Mouse (Mus musculus) induced T-regulatory cell, adult 2 months (primary cell): Measurements from ENCODE around the gene Dennd5a.
A peak's percentile ranks its signal among the peaks of the same experiment; 100 is the strongest.
"Not testable (repeated sequence)": the region's sequence is repeated elsewhere in the genome, so short reads cannot be mapped to it uniquely, and the experiment has no call there.

Experiments used
- DNase-seq: peaks from one replicate; pipeline ENCODE4 v3.0.0-alpha.2; 2012; ENCODE audit warnings: low read depth

The Dennd5a gene

DNA sequence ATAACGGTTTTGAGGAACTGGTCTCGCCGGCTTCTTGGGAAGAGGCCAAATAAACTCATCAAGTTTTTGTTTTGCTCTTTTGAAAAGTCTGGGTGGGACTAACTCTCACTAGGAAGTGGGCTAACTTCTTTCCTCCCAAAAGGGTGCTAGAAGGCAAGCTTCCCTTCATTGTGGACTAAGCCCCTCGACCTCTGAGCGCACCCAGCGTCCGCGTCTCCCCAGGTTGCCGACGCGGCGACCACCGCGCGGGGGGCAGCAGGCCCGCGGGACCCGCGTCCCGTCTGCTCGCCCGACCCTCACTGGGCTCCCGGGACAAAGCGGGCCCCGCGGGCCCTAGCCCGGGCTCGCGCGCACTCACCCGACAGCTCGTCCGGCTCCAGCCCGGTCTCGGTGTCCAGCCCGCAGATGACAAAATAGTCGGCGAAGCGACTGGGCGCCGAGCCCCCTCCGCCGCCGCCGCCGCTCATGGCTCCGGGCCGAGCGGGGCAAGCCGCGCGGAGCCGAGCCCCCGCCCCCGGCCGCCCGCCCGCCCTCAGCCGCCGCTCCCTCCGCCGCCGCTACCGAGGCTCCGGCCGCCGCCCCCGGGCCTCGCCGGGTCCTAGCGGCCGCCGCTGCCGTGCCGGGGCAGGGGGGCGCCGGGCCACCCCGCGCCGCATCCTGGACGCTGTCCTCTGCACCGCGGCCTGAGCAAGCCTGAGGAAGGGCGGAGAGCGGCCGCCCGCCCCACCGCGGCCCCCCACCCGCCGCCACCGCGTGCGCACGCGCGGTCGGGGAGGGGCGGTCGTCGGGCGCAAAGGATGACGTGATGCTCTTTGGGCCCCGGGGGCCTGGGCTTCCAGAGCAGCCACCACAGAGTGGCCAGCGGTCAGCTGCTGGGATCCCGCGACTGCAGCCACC is at the start of gene Dennd5a:
TSS of gene Dennd5a (minus strand) at position 755 of the 897 bp plus-strand sequence.
- peak; percentile 81 for DNase-seq

DNA sequence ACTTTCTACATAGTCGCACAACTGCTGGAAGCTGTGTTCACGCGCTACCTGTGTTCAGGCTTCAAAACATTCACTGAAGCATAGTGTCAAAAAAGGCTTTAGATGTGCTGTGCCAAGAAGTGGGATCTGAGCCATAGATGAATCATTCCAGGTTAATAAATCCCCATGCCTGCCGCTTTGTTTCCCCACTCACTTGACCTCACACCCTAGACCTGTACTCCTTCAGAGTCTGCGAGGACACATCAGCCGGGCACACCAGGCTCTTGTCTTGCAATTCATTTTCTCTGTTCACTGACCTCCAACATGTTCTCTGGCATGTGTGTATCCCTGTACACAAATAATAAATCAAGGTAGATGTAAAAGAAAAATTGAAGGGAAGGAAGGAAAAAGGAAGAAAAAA is 48.8 kb upstream of the Dennd5a start:
- no peak for DNase-seq

DNA sequence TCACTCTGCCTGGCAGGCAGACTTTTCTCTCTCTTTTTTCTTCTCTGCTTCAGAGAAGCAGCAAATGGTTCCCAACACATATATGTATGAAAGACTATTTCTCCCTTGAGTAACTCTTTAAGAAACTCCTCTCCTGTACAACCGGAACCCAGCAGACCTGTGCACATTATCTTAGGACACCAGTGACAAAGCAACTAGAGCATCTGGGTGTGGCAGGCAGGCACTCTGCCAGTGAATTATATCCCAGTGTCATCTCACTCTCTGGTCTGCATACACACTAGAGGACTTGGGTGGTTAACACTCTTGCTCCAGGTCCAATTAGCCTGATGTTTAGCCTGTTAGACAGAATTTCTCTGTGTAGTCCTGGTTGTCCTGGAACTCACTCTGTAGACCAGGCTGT is 48.2 kb upstream of the Dennd5a start:
- no peak for DNase-seq

DNA sequence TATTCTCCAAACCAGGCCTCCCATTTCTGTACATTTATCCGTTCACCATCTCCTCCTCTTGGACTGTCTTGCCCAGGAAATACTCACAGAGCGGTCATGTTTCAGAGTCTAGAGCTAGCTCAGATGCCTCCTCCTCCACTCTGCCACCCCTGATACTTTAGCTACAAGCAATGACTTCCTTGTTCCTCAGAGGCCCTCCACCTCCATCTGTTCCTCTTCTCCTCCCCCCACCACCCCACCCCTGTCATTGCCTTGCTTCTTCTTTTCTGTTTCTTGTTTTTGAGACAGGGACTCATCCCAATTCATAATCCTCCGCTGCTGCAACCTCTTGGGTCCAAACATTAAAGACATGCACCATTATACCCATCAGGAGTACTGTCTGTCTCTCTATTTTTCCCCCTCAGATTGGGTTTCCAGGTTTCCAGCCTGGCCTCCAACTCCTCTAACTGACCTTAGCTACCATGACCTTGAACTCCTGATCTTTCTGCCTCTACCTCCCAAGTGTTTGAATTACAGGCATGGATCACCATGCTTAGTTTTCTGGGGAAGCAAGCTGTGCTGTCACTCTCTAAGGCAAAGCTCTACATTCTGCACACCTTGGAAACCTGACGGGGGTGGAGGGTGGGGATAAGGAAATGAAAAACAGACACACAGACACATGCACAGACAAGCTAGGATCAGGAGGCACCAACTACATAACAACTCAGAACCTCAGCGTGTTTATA is 46.4 kb upstream of the Dennd5a start:
- no peak for DNase-seq

DNA sequence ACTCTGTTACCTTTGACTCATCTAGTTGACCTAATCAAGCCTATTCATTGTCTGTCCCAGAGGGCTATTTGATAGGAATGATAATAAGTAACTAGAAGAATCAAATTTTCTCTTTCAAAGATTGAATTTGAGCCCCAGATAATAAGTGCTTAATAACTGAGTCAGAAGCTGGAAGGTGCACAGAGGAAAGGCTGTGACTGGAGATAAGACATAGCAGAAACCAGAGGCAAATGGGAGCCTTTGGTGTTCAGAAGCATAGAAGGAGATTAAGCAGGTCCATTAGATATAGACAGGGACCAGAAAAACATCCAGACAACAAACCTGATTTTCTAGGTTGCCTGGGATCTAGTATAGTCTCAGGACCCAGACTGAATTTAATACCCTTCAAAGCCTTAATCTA is 45.7 kb upstream of the Dennd5a start:
- DNase-seq, result no peak

DNA sequence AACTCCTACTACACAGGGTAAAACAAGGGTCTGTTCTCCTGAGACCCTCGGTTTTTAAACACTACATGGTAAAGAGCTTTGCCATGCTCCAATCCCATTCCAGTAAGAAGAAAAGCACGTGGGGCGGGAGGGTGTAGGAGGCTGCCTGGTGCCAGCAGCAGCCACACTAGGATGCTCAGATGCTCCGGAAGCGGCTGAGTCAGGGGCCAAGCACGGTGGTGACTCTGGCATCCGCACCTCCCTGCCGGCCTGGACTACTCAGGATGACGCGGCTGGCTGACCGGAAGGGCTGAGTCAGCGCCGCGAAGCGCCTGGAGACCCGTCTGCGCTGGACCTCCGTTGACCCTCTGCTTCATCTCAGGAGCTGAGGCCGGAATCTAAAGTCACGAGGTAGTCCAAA is 42.7 kb upstream of the Dennd5a start:
- DNase-seq, result no peak

DNA sequence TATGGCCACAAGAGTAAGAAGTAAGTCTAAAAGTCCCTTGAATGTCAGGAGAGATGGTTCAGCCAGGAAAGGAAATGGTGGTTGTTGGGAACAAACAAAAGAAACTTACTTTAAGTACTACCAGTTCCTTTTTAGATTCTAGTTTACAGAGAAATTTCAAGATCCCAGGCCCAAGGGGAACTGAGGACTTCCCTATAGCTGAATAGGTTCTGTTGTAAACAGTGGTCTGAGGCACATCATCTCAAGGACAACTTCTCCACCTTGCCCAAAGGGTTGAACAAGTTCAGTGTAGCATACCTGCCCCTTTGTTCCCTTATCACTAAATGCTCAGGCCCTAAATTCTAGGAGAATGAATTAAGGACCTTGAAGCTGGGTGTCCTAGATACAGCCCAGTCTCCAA is 41.8 kb upstream of the Dennd5a start:
- DNase-seq, result no peak

DNA sequence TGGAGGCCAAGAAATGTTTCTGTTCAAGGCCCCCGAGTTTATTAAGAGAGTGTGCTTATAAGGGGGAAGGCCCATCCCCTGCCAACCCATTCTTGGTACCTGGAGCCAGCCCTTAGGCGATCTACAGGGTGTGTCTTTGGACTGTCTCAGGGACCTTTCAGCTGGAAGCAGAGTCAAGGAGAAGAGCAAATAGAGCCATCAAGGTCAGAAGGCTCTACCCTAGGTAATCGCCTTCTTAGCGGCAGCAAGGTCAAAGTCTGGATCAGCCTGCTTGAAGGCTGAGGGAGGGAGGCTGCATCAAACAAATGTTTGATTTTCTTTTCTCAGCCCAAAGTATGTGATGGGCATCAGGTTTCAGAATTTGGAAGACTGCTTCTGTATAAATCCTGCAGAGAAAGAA is 38.1 kb upstream of the Dennd5a start:
- no peak for DNase-seq

DNA sequence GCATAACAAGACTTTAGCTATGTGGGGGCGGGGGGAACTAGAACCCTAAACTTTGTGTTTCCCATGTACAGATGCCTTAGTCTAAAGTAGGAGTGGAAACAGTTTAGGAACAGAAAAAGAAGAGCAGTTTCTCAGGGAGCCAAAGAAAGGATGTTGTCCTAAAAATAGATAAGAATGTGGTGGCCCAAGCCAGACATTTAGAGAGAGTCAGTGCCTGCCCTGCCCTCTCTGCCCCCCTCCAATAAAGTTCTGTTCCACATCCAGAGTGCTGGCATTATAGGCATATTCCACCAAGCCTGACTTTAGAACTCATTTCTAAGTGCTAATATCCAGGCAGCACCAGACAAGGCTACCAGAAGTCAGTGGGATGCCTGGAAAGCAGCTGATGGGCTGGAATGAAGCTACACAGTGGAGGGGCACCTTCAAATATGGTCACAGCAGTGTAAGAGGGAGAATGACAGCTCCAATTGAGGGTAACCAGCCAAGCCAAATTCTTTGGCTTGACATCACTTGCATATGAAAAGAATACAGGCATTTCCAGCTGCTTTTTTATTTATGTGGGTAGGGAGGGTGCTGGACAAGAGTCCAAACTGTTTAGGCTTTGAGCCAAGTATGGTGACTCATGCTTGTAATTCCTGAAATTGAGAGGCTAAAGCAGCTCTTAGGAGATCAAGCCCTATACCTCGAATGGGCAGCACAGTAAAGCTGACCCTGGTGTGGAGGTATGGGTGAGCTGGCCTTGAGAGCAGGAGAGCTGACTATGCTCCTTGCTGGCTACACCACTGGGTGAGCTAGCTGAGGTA is 33.1 kb upstream of the Dennd5a start:
- DNase-seq, result no peak

DNA sequence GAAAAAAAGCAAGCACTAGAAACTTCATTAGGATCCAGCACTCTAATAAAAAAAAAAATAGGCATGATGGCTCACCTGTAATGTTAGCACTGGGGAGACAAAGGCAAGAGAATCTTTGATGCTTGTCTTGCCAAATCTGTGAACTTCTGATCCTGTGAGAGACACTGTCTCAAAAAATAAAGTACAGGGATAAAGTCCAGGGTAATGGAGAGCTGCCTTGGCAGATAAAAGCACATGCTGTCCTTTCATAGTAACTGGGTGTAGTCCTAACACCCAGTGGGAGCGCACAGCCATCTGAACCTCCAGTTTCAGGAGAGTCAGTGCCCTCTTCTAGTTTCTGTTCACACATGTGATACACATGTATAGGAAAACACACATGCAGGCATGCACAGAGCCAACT is 31.0 kb upstream of the Dennd5a start:
- DNase-seq, result no peak

DNA sequence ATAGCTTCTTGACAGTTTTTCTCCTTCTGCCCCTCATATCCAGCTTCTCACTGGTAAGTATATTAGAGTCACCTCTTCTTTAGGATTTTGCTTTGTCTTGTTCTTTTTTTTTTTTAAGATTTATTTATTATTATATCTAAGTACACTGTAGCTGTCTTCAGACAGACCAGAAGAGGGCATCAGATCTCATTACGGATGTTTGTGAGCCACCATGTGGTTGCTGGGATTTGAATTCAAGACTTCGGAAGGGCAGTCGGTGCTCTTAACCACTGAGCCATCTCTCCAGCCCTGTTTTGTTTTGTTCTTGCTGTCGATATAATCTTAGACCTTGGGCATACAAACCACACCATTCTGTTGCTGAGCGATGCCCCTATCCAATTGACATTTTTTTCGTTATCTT is 26.5 kb upstream of the Dennd5a start, which contains the start of gene Tmem41b:
TSS of gene Tmem41b (minus strand) at position 155 of the 400 bp plus-strand sequence.
- DNase-seq, result not testable (repeated sequence)

DNA sequence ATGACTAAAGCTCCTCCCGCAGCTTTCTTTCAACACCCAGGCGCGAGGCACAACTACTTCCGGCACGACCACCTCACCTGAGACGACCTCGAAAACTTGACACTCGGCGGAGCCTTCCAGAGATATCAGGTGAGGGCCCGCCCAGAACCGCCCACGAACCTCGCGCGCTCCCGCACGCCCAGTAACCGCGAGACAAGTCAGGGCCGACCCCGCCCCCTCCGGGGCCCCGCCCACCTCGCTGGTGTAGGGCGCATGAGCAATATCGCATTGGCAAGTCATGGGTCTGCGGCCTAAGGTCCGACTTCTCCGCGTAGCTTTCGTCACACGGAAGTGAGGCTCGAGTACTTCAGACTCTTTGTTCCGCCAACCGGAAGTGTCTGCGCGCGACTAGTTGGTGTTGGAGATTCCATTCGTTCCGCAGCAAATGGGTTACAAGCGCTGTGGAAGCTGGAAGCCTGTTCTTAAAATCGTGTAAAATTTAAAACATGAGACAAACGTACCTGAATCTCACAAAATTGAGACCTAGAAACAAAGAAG is 25.9 kb upstream of the Dennd5a start:
- DNase-seq, result peak; percentile 99

DNA sequence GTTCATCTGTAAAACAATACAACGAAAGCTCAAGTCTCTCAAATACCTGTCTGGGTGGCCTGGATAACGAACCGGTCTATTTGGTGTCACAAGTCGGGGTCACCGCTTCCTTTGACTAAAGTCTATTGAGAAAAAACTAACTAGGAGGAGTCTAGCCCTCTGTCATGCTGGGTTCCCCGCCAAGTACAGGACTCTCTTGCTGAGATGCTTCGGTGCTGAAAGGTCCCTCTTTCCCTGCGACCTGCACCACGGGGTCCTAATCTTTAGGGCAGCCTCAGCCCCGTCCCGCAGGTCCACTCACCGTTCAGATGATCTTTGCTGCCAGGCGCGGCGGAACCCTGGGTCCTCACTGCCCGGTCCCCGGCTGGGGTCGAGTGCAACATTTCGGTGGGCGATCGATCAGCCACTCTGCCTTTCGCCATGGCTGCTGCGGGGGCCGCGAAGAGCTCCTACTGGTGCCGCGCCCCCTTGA is 25.4 kb upstream of the Dennd5a start:
- peak; percentile 56 for DNase-seq

DNA sequence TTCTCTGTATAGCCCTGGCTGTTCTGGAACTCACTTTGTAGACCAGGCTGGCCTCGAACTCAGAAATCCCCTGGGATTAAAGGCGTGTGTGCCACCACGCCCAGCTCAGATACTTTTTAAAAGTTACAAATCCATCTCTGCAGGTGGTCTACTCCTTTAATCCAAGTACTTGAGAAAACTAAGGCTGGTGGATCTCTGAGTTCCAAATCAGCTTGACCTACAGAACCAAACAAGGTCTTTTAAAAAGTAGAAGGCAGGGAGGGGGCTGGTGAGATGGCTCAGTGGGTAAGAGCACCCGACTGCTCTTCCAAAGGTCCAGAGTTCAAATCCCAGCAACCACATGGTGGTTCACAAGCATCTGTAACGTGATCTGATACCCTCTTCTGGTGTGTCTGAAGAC is 24.3 kb upstream of the Dennd5a start:
- not testable (repeated sequence) for DNase-seq

DNA sequence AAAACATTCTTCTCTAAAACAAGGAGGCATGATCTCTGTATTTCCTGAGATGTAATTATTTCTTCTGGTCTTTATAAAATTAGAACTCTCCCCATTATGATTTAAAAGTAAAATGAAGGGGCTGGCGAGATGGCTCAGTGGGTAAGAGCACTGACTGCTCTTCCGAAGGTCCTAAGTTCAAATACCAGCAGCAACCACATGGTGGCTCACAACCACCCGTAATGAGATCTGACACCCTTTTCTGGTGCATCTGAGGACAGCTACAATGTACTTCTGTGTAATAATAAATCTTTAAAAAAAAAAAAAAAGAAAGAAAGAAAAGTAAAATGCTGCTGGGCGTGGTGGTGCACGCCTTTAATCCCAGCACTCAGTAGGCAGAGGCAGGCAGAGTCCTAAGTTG is 16.9 kb upstream of the Dennd5a start:
- DNase-seq, result peak; percentile 54

DNA sequence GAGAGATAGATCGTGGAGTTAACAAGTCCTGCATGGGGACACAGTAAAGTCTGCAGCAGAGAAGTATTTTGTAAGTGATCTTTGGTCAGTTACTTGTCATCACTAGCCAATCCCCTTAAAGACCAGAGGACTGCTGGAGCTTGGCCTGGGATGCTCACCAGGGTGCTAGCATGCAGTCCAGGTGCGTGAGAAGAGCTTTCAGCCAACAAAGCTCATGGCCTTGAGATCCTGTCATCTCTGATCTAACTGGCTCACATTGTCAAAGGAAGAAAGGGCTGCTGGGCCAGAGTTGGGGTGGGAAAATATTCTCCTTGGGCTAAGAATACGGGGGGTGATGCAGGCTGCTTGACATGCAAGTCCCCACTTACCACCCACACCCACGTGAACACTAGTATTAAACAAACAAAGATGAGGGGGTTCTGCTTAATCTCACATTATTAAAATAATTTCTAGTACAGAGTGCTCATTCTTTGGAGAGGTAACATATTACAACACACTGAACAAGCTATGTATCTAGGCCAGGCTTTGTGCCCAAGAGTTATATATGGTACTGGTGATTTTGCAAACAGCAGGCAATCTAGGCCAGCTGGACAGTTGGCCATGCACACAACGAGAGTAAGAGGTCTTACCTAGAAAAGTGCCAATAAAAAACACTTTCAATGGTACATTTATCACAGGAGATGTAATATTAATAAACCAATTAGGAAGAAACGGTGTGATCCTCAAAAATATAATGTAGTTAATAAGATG is 15.9 kb upstream of the Dennd5a start:
- no peak for DNase-seq

DNA sequence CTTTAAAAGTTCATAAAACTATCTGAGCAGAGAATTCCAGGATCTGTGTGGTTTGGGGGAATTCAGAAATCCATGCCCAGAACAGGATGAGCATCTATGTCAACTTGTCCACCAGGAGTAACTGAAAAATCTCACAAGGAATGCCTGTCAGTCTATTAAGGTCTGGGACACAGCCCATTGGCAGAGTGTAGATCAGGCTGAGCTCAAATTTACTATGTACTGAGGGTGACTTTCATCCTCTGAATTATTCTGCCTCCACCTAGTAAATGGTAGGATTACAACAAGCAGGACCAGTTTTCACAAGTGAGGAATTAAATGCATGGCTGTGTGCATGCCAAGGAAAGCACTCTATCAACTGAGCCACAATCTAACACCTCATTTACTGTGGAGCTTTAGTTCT is 9.3 kb upstream of the Dennd5a start:
- DNase-seq, result no peak

DNA sequence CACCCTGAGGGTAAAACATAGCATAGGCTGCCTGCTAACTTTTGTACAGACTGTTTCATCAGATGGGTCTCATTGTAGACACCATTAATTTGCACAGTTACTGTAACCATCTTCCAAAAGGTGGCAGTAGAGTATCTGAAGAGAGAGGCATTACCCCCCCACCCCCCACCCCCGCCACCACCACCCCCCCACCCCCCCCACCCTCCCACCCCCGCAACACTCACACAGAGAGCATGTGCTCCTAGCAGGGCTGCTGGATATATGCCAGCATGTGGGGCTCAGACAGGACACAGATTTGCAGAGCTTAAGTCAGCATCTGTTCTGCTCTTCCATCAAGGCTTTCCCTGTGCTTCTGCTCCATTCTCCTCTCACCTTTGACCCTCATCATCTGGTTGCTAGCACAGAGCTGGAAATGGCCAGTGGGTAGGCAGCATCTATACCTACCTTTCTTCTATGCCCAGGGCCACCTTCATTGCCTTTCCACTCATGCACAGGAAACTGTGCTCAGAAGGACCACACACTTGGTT is 8.7 kb upstream of the Dennd5a start:
- no peak for DNase-seq

DNA sequence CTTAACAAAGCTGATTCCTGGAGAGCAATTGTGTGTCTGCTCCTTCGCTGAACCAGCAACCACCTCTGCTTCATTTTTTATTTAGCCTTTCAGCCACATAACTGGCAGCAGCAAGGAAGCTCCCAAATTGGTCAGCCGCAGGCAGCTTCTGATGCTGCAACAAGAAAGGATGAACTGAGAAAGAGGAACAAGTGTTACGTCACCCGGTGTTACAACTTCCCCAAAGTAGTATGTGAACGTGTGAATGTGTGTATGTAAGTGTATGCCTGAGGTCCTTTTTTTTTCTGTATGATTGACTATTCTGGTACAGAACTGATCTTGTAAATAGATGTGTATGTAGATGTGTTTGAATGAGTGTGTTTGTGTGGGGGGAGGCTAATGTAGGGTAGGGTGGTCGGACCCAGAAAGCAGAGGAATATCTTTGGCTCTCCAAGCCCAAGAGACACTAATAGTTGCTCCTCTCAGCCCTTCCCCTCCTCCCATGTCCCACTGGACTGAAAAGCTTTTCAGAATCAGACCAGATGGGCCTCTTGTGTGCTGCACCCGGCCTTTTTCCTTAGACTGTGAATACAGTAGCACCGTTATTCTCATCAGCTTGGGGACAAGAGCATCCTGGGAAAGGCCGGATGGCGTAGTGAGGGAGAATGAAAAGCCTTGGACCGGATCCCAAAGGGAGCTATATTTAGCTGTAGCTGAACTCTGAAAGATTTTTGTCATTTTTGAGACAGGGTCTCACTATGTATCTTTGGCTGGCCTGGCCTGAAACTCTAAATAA is 7.7 kb upstream of the Dennd5a start:
- DNase-seq, result no peak

DNA sequence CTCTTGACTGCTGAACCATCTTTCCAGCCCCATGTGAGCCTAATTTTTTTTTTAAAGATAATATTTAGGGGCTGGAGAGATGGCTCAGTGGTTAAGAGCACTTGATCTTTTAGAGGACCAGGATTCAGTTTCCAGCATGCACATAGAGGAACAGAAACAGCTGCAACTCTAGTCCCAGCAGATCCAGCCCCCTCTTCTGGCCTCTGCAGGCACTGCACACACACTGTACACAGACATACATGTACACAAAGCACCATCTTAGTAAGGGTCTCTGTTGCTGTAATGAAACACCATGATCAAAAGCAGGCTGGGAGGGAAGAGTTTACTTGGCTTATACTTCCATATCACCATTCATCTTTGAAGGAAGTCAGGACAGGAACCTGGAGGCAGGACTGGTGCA is 5.4 kb upstream of the Dennd5a start:
- DNase-seq, result no peak
